Mouse (Mus musculus) hindbrain, embryonic 13.5 days (tissue): ENCODE results near the gene Lin7a. TPM values are rescaled to one million over a fixed set of nuclear protein-coding genes. Genes with fewer than 3 reads are reported as not detected.

Experiments used
- ATAC-seq: fragments of 200-750 bp; cut with Nextera tagmentation; 2 replicates; pipeline ENCODE4 v1.8.0; 2017; ENCODE audit warnings: moderate TSS enrichment; ENCODE audit not compliant: low FRiP score
- H3K27ac ChIP-seq: fragments of 300-500 bp; sonication (generic); 2 replicates; pipeline ENCODE4 v1.5.1; 2015; ENCODE audit warnings: inconsistent platforms, mild to moderate bottlenecking, moderate library complexity
- H3K27me3 ChIP-seq: fragments of 300-500 bp; sonication (generic); 2 replicates; pipeline ENCODE4 v1.6.1; 2015; ENCODE audit warnings: mild to moderate bottlenecking, inconsistent platforms
- H3K36me3 ChIP-seq: fragments of 300-500 bp; sonication (generic); 2 replicates; pipeline ENCODE4 v1.6.1; 2015; ENCODE audit warnings: mild to moderate bottlenecking, inconsistent platforms
- H3K4me1 ChIP-seq: fragments of 300-500 bp; sonication (generic); replicated peaks from 2 replicates; pipeline ENCODE4 v1.6.1; 2015; ENCODE audit warnings: inconsistent platforms
- H3K4me2 ChIP-seq: fragments of 300-500 bp; sonication (generic); 2 replicates; pipeline ENCODE4 v1.6.1; 2015; ENCODE audit warnings: inconsistent platforms, mild to moderate bottlenecking, moderate library complexity
- H3K4me3 ChIP-seq: fragments of 300-500 bp; sonication (generic); 2 replicates; pipeline ENCODE4 v1.5.1; 2015; ENCODE audit warnings: mild to moderate bottlenecking, inconsistent platforms
- H3K9ac ChIP-seq: fragments of 300-500 bp; sonication (generic); 2 replicates; pipeline ENCODE4 v1.6.1; 2015; ENCODE audit warnings: mild to moderate bottlenecking, inconsistent platforms
- H3K9me3 ChIP-seq: fragments of 300-500 bp; sonication (generic); 2 replicates; pipeline ENCODE4 v1.6.1; 2016; ENCODE audit warnings: inconsistent platforms
- WGBS: fragments of 180-500 bp; shearing (Covaris S2); methylation state at CpG from one replicate; pipeline ENCODE4 v1.1.7; 2015; 5-methylcytosine and 5-hydroxymethylcytosine counted together
- polyA plus RNA-seq: library from polyadenylated mRNA; unstranded; fragments of >200 nt; fragmentation: Nextera tagmentation; extraction: Ambion mirVana; gene quantifications from 2 replicates; pipeline ENCODE4 v1.2.1, GENCODE M21; 2015

Lin7a gene
- polyA plus RNA-seq, 1 experiment from 2014 or later, result 45.3 TPM

- WGBS, result 93% methylated on average over 7 of the region's 7 CpGs
- Histone ChIP-seq H3K9ac (no peak overlapping the region), H3K4me2 (no peak overlapping the region), H3K36me3 (no peaks in the 10 kb centered on the region), H3K27me3 (no peaks in the 10 kb centered on the region), H3K9me3 (no peaks in the 10 kb centered on the region), H3K4me3 (no peak overlapping the region), H3K27ac (no peak overlapping the region), H3K4me1 (no peaks in the 10 kb centered on the region)
- ATAC-seq, result no peak
These were observed 196.3 kb downstream of the Lin7a start for GRCm38 (mm10) chr10:107467819-107468218.

Other genes starting within 250 kb of the Lin7a start
- 1.6 and 2.0 TPM in 2 replicates for gene Acss3, start 148.0 kb upstream of the Lin7a start, polyA plus RNA-seq
- 0.21 and 0.38 TPM in 2 replicates for gene Myf5, start 214.4 kb downstream of the Lin7a start, polyA plus RNA-seq
- gene Myf6, start 223.1 kb downstream of the Lin7a start, polyA plus RNA-seq, result not detected in 2 replicates